Mouse (Mus musculus) adipose tissue, adult 10 weeks (tissue): ENCODE measurements around the gene Cyp4f18. TPM values are rescaled to one million over a fixed set of nuclear protein-coding genes. Genes with fewer than 3 reads are reported as not detected.

ENCODE experiments used
- polyA plus RNA-seq: library from polyadenylated mRNA; stranded (reverse); fragments of 350-450 nt; fragmentation: Illumina TruSeq; extraction: RNeasy Lipid Tissue Mini Kit (QIAGEN cat#74804); gene quantifications from one replicate; pipeline ENCODE4 v1.2.3, GENCODE M21; 2014; ENCODE audit warnings: low read depth, low replicate concordance

Gene Cyp4f18
- polyA plus RNA-seq: 4.9 TPM

DNA sequence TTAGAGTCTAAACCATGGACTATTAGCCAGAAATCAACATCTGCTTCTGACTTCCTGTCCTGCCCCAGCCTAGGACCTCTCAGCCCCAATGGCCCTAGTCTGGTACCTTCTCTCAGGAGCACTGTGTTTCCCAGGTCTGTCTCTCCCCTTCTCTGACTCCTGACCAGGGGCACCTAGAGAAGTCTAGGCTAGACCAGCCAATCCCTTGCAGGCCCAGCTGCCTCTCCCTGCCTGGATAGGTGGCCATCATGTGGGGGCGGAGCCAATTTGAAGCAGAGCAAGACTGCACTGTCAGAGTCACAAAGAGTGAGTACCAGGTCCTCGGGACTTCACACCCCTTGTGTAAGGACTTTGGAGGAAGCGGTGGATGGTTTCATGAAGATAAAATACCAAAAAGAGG lies at the start of gene Cyp4f18:
Gene Cyp4f18 (minus strand): TSS at position 154 of the 400 bp plus-strand sequence.

DNA sequence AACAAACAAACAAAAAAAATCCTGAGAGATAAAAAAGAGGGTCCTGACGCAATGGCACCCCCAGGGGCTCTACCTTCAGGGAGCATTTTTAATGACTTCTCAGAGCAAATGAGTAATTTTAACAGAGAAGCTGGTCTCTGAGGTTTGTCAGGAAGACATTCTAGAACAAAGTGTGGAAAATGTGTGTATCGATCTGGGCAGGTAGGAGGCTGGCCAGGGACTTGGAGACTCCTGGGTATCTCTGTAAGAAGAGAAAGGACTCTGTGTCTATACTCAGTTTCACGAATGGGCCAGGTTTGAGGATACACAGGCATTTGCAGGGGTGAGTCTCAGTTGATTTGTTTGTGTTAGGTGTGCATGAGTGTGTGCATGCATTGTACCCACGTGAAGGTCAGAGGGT lies 31.5 kb upstream of the Cyp4f18 start, which contains the start of gene Olfr372:
Gene Olfr372 (plus strand): TSS at position 301 of the 400 bp plus-strand sequence.

DNA sequence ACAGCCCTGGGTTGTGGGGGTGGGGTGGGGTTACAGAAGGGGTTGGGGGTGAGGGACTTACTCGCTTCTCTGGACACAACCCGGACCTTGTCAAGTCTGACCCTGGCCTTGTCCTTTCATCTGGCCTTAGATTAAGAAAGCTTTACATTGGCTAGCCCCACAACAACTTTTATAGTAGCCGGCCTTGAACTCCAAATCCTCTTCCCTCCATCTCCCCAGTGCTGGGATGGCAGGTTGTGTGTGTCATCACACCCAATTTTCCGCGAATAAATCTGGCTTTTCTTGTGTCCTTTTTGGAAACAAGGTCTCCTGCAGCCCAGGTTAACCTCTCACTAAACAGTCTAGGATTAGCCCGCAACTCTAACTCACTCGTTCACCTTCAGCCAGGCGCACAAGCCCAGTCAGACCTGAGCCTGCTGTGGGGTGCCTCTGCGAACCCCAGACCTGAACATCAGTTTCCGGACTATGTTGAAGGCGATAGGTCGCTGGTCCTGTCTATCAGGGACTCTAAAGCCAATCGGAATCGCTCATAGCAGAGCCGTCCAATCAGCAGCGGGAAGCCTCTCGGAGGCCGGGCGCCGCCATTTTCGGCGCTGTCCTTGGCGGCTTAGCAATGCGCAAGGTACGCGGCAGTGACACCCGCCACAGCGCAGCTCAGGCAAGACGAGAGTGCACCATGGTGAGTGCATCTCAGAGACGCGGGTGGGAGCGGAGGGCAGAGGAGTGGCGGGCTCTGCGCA lies 58.8 kb downstream of the Cyp4f18 start, which contains the start of gene Zfp961:
Gene Zfp961 (plus strand): TSS at position 557 of the 740 bp plus-strand sequence.

Other genes starting within 250 kb of the Cyp4f18 start
- 6.1 TPM for gene Zfp709, start 127.6 kb downstream of the Cyp4f18 start, polyA plus RNA-seq
- gene Zfp882, start 101.0 kb downstream of the Cyp4f18 start, polyA plus RNA-seq: 2.9 TPM
- 16.8 TPM for gene Zfp617, start 101.0 kb downstream of the Cyp4f18 start, polyA plus RNA-seq
- gene Zfp961, start 58.6 kb downstream of the Cyp4f18 start, polyA plus RNA-seq: 12.9 TPM
- not detected for gene Olfr372, start 31.6 kb upstream of the Cyp4f18 start, polyA plus RNA-seq
- not detected for gene Olfr373, start 73.6 kb upstream of the Cyp4f18 start, polyA plus RNA-seq
- gene Olfr374, start 97.4 kb upstream of the Cyp4f18 start, polyA plus RNA-seq: not detected
- 141 TPM for gene Tpm4, start 125.3 kb upstream of the Cyp4f18 start, polyA plus RNA-seq
- gene Rab8a, start 151.6 kb upstream of the Cyp4f18 start, polyA plus RNA-seq: 56.7 TPM
- 0.17 TPM for gene Hsh2d, start 180.0 kb upstream of the Cyp4f18 start, polyA plus RNA-seq
- gene Cib3, start 203.2 kb upstream of the Cyp4f18 start, polyA plus RNA-seq: 0.47 TPM
- gene Gm11034, start 204.0 kb upstream of the Cyp4f18 start, polyA plus RNA-seq: not detected
- 55.7 TPM for gene Fam32a, start 210.1 kb upstream of the Cyp4f18 start, polyA plus RNA-seq
- gene Ap1m1, start 230.4 kb upstream of the Cyp4f18 start, polyA plus RNA-seq: 41.0 TPM